Mouse (Mus musculus) layer of hippocampus, postnatal 25 days (tissue): ENCODE data around the gene Hs3st6. TPM values are rescaled to one million over a fixed set of nuclear protein-coding genes. Genes with fewer than 3 reads are reported as not detected.
"Not testable (repeated sequence)": the region's sequence is repeated elsewhere in the genome, so short reads cannot be mapped to it uniquely, and the experiment has no call there.

Experiments used
- DNase-seq, 2 experiments: peaks; one replicate each; pipeline ENCODE4 v3.0.0; 2022; ENCODE audit warnings: mixed read lengths in 2 of 2, low spot score in 1 of 2; ENCODE audit errors: extremely low spot score in 1 of 2
- total RNA-seq, 2 experiments: library from RNA; stranded (reverse); gene quantifications; 2 replicates each; pipeline ENCODE4 v1.2.3; 2021

Hs3st6 gene
- total RNA-seq = under 1 TPM; 0.26 to 0.37 TPM

DNA sequence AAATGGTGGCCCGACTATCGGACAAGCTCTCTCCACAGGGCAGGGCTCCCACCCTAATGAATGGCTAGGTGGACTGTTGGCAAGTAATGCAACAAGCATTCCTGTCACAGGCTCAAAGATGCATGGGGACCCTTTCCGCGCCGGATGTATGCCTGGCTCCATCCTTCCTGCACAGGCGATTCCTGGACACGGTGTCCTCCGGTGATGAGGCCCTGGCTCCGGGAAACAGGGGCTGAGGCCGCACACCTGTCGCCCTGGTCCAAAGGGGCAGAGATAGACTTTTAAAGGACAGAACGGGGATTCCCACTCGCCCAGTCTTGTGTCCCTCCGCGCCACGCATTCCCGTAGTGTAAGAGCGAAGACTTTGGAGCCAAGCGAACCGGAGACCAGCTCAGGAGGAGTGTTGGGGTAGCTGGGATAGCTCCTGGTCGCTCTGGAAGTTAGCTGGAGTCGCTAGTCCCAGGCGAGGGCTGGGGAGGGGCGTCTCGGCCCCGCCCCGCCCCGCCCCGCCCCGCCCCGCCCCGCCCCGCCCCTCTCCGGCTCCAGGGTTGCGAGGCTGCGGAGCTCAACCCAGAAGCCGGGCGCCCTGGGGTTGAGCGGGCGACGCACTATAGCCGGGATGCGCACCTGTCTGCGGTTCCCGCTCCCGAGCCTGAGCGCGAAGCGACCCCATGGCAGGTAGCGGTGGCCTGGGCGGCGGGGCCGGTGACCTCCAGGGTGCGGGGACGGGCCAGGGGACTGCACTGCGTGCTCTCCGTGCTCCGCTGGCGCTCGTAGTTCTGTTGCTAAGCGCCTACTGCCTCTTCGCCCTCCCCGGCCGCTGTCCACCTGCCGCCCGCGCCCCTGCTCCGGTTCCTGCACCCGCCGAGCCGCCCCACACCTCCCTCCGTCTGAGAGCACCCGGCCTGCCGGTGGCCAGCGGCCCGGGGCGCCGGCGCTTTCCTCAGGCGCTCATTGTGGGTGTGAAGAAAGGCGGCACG, at the start of gene Hs3st6:
Gene Hs3st6 (plus strand): TSS at position 574 of the 980 bp plus-strand sequence.
- no peak for DNase-seq

DNA sequence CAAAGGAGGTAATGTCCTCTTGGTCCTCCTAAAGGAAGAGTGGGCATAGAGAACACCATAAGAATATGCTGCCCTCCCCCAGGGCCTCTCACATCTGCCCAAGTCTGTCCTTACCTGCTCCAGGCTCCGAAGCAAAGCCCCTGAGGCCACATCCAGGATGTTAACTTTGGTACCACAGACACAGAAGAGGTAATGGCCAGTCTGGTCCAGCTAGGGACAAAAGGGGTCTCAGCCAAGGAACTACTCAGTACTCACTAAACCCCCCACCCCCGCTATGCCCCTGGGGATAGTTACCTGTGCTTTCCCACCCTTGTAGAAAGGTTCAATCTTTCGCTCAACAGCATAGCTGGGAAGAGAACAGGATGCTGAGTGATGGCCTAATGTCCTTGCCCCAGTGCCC, 47.0 kb upstream of the Hs3st6 start:
- no peak for DNase-seq

DNA sequence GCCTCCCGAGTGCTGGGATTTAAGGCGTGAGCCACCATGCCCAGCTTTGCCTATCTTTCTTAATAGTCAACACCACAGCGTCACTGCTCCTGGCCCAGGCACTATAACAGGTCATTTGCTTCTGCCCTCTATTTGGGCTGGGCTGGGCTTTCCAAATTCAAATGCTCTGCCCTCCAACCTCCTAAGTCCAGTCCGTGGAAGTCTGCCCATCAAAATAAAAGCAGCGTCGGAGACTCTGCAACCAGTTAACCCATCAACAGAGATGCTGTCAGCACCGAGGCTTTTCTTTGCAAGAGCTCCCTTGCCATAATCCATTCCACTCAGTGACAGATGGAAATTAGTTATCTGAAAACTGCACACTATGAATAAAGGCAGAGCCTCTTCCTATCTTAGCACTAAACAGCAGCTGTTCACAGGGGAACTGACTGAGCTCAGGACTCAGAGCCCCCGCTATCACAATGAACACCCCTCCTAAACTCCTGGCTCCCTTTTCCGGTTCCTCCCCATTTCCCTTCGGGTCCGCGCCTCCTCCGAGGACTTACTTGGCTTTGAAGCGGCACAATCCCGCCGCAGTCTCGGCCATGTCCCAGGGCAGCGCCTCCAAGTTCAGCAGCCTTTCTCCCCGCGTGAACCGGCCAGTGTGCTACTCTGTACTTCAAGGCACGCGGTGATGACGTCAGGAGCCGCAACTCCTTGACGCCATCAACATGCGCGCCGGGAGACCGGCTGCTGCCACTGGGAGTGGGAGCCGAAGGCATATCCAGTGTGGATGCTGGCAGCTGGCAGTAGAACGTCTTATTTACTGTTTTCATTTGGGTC, 45.6 kb upstream of the Hs3st6 start, which contains the start of gene Tbl3:
Gene Tbl3 (minus strand): TSS at position 679 of the 819 bp plus-strand sequence.
- peak; percentile 94 for DNase-seq

DNA sequence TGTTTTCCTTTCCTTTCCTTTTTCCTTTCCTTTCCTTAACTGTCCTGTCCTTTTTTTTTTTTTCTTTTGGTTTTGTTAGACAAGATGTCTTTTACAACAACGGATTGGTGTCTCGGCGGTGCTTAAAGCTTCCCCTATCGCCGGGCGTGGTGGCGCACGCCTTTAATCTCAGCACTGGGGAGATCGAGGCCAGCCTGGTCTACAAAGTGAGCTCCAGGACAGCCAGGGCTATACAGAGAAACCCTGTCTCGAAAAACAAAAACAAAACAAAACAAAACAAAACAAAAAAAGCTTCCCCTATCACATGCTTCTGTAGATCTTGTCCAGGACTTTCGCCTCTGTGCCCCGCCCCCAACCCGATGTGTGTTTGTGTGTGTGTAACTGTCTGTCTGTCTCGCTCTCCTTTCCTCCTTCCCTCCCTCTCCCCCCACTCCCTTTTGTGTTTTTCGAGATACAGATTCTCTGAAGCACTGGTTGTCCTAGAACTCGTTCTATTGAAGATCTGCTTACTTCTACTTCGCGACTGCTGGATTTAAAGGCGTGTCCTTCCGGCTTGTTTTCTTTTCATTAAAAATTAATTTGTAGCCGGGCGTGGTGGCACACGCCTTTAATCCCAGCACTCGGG, 44.9 kb upstream of the Hs3st6 start:
- DNase-seq = no peak

DNA sequence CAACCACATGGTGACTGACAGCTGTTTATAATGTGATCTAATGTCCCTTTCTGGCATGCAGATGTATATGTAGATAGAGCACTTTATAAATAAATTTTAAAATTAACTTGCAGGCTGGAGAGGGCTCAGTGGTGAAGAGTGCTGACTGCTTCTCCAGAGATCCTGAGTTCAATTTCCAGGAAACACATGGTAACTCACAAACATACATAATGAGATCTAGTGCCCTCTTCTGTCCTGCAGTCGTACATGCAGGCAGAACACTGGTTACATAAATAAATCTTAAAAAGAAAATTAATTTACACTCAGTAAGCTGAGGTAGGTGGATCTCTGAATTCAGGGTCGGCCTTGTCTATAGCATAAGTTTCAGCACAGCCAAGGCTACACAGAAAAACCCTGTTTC, 44.1 kb upstream of the Hs3st6 start:
- no peak for DNase-seq

DNA sequence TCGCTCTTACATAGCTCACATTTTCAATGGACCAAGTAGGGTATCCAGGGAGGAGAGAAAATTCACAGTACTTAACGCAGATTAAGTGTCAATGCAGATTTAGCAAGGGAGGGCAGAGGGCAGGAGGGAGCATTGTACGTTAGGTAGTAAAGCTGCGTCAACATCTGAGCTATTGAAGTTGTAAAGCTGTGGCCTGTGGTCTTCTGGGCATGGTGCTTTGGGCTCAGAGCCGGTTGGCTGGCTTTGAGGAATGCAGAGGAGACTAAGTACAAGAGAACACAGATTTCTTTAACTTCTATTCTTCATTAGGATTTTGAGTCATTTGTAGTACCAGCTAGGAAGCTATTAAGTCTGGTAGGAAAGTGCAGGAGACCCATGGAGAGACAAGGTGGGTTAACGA, 37.2 kb upstream of the Hs3st6 start:
- no peak for DNase-seq

DNA sequence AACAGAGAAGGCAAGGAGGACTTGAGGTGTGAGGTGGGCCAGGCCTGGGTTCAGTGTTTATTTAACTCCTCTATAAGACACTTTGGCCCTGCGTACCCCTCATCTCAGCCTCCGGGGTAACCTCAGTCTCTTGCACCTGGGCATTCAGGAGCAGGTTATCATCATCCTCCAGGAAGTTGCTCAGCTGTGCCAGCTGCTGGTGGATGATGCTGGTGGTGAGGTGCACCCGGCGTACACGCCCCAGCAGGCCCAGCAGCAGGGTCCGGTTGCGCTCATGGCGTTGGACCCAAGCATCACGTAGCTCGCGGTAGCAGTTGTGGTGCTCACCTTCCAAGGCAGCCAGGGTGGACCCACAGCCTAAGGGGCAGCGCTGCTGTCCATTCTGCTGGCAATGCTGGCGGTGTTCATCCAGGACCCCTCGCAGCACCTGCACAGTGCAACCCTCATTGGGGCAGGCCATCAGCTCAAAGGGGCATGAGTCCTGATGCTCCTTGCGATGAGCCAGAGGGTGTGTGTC, 36.6 kb upstream of the Hs3st6 start:
- DNase-seq = no peak

DNA sequence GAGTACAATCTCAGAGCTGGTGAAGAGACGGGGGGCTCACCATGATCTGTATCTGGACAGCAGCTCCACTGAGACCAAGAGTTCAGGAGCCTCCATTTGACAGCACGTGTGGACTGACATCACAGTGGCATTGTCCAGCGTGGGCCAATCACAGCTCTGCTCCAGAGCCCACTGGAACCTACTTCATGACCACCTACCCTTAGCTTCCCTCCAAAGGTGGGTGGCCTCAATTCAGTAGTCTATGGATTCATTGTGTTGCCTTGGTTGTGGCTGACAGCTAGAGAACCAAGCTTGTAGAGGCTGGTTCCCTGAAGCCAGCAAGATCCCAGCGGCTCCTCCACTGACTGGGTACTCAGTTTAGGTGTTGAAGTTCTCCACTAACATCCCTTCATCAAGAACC, 34.8 kb upstream of the Hs3st6 start, which contains the start of the genes Rnf151 and Rps2:
Gene Rnf151 (minus strand): TSS at position 121 of the 400 bp plus-strand sequence.
Gene Rps2 (plus strand): TSS at position 174 of the 400 bp plus-strand sequence.
- no peak for DNase-seq

DNA sequence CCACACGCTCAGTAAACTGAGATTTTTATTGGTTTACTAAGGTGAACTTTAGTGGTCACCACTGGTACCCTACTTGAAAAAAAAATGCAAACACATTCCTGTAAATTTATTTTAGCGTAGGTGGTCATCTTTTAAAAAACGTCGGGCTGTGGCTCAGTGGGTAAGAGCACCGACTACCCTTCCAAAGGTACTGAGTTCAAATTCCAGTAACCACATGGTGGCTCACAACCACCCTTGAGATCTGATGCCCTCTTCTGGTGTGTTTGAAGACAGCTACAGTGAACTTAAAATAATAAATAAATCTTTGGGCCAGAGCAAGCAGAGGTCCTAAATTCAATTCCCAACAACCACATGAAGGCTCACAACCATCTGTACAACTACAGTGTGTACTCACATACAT, 33.9 kb upstream of the Hs3st6 start:
- not testable (repeated sequence) for DNase-seq

DNA sequence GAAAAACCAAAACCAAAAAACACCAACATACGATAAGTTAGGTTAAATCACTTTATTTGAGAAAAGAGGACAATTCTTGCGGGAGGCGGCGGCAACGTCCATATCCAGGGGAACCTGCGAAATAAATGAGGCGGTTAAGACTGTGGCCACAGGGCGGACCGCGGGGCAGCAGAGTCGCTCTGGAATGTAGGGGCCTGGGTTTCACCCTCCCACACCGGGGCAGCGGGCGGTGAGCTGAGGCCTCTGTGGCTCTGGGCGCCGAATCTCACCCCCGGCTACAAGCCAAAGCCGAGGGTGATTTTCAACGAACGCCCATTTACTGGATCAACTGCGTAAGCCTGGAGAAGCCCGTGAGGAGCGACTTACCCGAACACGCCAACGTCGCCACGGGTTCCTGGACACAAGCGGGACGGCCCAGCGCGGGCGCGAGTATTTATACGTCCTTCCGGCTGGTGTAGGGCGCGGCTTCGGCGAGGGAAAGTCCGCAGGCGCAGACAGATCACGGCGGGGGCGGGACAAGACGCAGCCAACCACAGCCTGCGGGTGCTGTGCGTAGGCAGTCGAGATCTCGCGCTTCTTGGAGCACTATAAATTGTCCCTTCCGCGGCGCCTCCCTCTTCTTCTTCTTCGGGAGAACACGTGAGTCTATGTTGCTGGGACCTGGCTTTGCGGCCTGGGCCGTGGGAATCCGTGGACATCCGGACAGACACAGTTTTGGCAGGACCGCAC, 33.1 kb upstream of the Hs3st6 start:
- peak; percentile 91 to 92 for DNase-seq

DNA sequence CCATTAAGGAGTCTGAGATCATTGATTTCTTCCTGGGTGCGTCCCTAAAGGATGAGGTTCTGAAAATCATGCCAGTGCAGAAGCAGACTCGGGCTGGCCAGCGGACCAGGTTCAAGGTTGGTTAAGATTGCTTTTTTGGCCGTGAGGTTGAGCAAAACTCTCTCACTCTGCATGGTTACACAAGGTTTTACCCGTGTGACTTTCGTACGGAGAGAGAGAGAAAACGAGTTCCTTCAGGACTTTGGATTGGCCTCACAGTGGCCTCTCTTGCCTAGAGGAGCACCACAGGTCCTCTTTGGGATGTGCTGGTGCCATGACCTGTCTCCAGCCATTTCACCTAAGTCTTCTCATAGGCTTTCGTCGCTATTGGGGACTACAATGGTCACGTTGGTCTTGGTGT, 32.2 kb upstream of the Hs3st6 start:
- not testable (repeated sequence) for DNase-seq

DNA sequence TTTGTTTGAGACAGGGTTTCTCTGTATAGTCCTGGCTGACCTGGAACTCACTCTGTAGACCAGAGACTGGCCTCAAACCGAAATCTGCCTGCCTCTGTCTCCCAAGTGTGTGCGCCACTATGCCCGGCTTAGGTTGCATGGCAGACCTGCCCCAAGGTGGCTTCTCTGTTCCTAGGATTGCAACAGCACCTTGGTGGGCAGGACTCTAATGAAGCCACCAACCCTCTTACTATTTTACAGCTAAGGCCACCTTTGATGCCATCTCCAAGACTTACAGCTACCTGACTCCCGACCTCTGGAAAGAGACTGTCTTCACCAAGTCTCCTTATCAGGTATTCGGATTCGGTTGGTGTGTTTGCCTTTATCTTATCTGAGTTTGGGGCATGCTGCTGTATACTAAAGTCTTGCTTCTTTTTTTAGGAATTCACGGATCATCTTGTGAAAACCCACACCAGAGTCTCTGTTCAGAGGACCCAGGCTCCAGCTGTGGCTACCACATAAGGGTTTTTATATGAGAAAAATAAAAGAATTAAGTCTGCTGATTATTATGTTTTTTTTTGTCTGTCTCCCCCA, 31.3 kb upstream of the Hs3st6 start:
- not testable (repeated sequence) for DNase-seq

DNA sequence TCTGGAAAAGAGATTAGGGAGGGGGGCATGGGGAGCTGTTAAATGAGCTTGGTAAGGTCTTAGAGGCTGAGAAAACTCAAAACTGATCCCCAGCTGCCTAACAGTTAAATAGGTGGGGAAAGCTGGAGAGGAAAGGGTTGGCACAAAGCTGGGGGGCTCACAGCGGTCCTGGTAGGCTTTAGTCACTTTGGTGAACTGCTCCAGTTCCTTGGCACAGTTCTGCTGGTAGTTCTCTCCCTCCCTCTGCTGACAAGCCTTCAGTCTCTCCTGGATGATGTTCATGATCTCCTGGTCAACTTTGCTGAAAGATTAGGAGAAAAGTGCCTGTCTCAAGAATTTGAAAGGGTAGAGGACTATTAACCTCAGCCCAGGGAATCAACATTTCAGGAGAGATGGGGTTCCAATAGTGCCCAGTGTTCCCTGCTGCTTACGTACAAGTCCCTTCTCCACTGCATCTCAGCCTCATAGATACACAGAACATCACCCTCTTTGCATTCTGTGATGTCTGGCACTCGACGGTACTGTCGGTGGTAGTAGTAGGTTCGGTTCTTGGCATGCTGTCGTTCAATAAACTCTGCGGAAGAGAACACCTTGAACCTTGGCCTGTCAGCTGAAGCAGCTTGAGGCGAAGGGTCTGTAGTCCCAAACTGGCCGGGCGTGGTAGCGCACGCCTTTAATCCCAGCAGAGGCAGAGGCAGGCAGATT, 30.4 kb upstream of the Hs3st6 start:
- no peak for DNase-seq

DNA sequence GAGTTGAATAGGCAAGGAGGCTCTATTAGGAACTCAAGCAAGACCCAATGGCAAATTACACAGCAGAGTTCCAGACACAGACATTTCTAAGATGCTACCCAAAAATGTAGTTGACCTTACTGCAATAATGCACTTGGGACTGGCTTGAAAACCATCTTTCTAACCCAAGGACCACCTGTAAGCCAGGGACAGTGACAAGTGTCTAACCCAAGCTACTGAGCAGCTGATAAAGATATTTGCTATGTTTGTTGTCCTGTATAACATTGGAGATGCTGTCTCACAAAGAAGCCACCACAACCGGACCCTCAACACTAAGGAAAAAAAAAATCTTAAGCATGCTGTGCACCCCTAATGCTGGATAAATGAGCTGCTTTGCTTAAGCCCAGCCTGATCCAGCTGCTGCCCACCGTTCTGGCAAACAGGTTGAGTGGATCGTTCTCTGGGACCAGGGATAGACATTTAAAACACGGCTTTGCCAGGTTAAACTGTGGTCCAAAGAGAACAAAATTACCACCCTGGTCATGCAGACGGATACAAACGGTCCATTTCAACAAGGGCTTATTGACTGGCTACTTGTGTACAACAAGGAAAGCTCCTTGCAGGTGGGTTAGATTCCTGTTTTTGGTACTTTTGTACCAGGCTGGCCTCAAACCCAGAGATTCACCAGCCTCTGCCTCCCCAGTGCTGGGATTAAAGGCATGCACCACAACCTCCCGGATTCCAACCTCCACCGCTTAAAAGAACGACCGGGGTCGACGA, 29.5 kb upstream of the Hs3st6 start:
- no peak for DNase-seq

DNA sequence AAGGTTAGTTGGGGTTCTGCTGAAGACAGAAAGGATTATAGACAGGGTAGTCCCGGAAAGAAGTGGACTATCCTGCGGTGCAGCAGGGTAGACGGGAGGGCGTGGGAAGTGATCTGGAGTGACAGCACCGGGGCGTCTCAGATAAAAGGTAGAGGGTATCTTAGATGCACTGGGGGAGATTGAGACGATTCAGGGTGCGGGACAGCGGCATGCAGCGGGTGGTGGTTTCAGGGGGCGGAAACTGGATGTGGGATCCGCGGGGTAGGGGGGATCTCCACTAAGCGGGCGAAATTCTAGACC, 29.0 kb upstream of the Hs3st6 start:
- DNase-seq = no peak

DNA sequence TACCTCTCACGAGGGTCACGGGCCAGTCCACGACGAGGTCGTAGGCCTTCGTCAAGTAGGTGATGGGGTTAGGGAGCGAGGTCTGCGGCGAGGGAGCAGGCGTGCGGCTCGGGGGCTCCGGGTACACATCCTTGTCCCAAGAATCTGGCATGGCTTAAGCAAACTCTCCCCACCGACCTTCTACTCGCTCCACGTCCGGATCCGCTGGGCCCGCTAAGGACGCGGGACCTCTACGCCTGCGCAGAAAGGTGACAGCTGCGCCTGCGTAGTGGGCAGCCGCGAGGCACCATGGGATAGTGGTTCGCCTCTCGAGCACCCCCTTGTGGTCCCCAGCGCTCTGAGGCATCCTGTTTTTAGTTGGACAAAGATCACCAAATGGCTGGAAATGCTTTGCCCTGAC, 28.6 kb upstream of the Hs3st6 start, which contains the start of gene Ndufb10:
Gene Ndufb10 (minus strand): TSS at position 295 of the 400 bp plus-strand sequence.
- peak; percentile 96 to 99 for DNase-seq

DNA sequence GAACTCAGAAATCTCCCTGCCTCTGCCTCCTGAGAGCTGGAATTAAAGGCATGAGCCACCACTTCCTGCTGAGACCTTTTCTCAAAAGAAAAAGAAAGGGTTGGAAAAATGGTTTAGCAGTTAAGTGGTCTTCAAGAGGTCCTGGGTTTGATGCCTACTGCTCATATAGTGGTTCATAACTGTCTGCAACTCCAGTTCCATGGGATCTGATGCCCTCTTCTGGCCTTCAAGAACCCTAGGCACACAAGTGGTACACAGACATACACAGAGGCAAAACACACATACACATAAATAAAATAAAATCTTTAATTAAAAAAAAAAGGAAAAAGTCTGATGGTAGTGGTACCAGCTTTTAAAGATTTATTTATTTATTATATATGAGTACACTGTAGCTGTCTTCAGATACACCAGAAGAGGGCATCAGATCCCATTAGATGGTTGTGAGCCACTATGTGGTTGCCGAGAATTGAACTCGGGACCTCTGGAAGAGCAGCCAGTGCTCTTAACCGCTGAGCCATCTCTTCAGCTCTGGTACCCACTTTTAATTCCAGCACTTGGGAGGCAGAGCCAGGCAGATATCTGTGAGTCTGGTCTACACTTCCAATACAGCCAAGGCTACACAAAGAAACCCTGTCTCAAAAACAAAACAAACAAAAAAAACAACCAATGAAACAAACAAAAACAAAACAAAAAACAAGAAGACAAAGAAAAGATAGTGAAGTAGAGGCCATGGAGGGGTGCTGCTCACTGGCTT, 27.0 kb upstream of the Hs3st6 start:
- DNase-seq = no peak
